Mouse (Mus musculus) sigmoid colon, adult 10 weeks (tissue): ENCODE data around the gene Drap1. TPM values are rescaled to one million over a fixed set of nuclear protein-coding genes. Genes with fewer than 3 reads are reported as not detected.

Experiments used
- polyA plus RNA-seq: library from polyadenylated mRNA; stranded (reverse); fragments of 350-450 nt; fragmentation: Illumina TruSeq; extraction: RNeasy Lipid Tissue Mini Kit (QIAGEN cat#74804); gene quantifications from one replicate; pipeline ENCODE4 v1.2.3, GENCODE M21; 2014; ENCODE audit warnings: low read depth, low replicate concordance

Gene Drap1
- polyA plus RNA-seq = 3.4 TPM

DNA sequence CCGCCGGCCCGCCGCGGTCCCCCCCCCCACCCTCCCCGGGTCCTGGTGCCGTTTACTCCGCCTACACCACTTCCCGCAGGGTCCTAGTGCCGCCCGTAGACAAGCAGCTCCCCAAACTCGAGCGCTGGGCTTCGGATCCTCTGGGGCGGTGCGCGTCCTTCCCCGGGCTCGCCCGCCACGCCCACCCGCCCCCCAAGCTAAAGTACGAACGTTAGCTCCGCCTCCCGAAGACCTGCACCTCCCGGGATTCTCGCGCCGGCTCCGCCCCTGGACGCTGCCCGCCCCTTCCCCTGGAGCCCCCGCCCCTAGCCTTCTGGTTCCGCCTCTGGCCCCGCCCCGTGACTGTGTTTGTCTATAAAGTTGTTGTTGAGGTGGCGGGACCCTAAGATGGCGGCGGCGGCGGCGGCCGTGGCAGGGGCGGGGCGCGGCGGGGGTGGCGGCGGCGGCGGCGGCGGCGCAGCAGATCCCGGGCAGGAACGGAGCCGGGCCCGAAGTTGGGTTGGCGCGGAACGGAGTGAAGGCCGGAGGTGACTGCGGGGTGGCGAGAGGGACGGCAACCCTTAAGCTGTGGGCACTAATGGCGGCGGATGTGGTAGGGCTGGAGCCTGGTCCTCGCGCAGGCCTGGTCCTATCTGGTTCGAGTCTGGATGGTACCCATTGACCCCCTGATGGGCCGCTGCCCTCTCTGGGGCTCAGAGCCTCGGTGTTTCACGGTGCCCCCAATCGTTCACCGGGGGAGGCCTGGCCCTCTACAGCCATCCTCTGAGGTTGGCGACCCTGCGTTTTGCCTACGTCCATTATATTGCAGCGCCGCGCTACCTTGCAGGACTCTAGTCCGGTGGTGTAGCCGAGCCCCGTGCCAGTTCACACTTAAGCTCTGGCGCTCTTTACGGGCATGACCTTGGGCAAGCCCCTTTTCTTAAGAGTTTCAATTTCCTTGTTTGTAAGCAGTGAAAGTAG, at the start of gene Drap1, which contains the start of gene AI837181:
Drap1 (minus strand) TSS at position 198 of the 960 bp plus-strand sequence.
AI837181 (plus strand) TSS at position 363 of the 960 bp plus-strand sequence.

DNA sequence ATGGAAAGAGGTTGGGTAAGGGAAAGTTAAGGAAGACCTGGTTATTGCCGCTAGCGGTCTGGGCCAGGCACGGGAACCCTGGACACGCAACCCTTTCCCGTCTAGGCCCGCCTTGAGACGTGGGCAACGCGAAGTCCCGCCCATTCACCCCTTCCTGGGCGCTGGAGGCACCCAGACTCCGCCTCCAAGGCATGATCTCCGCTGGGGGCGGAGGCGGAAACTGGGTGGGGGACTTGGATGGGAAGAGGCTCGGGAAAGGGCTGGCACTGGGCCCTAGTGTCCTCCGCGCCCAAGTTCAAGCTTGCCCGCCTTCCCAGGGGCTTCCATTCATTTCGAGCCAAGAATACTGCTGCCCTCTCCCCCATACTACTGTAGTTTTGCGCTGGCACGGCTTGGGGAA, 48.9 kb upstream of the Drap1 start, which contains the start of gene Efemp2:
Efemp2 (plus strand) TSS at position 235 of the 400 bp plus-strand sequence.

DNA sequence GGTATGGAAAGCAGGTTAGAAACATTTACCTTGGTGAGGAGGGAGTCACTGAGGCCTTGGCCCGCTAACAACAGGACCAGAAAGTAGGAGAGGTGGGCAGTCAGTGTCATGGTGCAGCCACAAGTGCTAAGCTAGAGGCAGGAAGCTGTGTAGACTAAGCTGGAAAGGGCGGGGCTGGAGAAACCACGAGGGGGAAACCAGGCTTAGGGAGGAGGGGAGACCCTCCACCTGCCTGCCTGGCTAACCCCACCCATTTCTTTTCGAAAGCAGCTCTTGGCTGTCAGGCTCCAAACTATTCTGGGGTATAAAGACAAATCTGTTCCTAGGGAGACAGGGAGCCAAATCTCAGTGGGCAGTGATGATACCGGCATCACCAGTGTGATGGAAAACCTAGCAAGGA, 43.6 kb upstream of the Drap1 start, which contains the start of gene Ctsw:
Ctsw (minus strand) TSS at position 134 of the 400 bp plus-strand sequence.

DNA sequence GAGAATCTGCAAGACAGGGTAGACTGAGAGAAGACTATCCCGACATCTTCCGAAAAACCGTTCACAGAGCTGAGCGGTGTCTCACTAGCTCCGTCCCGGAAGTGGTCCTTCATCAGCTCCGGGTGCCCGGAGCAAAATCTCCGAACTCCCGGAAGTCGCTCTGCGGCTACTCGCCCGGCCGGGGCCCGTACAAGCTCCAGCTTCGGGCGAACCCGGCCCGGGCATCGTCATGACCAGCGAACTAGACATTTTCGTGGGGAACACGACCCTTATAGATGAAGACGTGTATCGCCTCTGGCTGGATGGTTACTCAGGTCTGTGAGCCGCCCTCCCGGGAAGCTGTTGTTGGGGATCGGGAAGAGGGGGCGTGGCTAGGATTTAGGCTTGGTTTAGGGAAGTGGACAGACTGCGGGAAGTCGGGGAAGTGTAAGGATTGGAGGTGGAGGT, 35.7 kb upstream of the Drap1 start, which contains the start of gene Fibp:
Fibp (plus strand) TSS at position 151 of the 447 bp plus-strand sequence.

DNA sequence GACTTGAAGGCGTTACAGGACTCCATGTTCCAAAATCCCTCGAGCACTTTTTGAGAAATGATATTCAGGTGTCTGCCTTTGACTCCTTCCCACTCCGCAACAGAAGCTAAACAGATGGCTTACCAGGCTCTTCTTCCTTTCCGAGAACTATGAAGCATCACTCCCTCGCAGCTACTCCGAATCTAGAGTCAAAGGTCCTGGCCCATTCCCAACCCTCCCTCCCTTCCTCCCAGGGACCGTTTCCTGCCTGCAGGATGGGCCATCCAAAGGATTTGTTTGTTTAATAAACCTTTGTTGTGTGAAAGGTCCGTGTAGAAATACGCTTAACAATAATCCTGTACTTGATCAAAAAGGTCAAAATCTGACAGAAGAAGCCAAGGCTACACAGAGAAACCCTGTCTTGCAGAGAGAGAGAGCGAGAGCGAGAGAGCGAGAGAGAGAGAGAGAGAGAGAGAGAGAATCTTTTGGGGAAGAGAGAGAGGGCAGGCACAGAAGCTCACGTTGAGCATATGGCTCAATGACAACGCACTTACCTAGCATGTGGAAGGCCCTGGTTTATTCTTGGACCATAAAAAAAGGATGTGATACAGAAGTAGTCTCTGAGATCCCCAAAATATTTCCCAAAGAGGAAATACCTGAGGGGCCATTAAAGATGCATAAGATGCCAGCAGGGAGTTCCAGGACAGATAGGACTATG, 33.1 kb upstream of the Drap1 start, which contains the start of gene Ccdc85b:
Ccdc85b (minus strand) TSS at position 149 of the 697 bp plus-strand sequence.

DNA sequence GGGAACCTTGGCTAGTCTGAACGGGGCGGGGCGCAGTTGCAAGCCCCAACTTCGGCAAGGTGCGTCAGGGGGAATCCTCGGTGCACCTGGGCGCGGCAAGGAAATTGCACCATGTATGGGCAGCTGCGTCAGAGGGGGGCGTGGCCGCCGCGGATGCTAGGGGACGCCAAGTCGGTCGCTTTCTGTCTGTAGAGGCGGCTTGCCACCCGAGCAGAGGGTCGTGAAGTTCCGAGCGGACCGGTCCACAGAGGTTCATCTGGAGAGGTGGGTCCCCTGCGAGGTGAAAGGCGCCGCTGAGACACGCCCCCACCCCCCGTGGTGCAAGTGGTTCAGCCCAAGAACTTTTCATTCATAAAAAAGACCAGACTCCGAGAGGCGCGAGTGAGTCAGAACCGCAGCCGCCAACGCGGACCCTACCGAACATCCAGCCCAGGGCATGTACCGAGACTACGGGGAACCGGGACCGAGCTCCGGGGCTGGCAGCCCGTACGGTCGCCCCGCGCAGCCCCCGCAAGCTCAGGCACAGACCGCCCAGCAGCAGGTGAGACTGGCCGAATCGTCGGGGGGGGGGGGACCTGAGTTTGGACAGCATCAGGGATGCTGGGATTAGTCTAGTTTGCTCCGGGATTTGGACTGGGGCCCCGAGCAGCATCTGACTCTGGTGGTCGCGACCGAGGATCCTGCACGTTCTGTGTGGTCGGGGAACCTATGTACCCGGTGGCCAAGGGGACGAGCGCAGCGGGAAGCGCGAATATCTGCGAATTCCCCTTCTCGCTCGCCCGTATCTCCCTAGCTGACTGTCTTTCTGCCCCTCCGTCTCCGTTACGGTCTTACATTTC, 23.0 kb upstream of the Drap1 start, which contains the start of gene Fosl1:
Fosl1 (plus strand) TSS at position 33 of the 839 bp plus-strand sequence.

DNA sequence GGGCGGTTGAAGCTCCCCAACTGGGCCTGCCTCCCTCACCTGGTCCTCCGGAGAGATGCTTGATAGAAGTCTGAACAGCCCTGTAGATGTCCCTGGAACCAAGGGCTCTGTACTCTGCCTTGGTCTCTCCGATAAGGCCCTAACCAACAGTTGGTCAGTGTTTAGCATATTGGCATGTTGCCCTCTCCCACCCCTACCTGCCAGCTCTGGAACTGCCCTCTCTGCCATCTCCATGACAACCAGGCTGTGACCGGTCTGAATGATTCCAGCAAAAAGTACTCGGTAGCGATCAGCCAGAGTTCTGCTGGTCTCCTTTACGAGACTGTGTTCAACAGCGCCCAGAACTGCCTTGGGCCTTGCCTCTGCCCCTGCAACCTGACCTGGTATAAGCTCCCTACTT, 22.5 kb downstream of the Drap1 start, which contains the start of gene Tsga10ip:
Tsga10ip (minus strand) TSS at position 234 of the 400 bp plus-strand sequence.

DNA sequence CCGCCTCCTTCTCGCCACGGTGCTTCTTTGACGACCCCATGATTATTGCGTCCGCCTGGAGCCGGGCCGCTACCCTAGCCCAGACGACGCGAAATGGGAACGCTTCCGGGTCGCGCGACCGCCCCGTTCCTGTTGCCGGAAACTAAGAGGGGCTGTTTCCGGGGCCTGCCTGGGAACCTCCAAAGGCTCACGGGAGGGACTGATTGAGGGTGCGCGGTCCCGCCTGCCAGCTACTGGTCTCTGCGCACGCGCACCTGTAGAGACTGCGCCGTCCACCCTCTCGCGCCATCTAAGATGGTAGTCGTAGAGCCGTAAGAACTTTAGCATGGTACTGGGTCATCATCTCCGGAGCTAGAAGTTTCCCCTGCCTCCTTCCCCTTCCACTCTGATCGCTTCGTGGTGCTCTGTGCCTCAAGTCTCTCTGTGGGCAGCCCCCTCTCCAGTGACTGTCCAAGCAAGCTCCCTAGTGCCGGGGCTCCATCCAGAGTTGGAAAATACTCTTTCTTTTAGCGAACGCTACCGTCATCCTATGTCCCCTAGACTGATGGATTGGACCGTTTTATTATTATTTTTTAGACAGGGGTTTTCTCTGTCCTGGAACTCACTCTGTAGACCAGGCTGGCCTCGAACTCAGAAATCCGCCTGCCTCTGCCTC, 36.1 kb downstream of the Drap1 start, which contains the start of gene Sart1:
Sart1 (minus strand) TSS at position 116 of the 655 bp plus-strand sequence.

Other genes starting within 250 kb of the Drap1 start
- gene Pacs1, start 151.9 kb downstream of the Drap1 start, polyA plus RNA-seq = 3.0 TPM
- 39.8 TPM for gene Sf3b2, start 129.5 kb downstream of the Drap1 start, polyA plus RNA-seq
- gene Gal3st3, start 126.6 kb downstream of the Drap1 start, polyA plus RNA-seq = not detected
- gene Catsper1, start 89.2 kb downstream of the Drap1 start, polyA plus RNA-seq = not detected
- gene Cst6, start 75.4 kb downstream of the Drap1 start, polyA plus RNA-seq = not detected
- 12.6 TPM for gene Eif1ad, start 58.2 kb downstream of the Drap1 start, polyA plus RNA-seq
- 4.6 TPM for gene Banf1, start 57.8 kb downstream of the Drap1 start, polyA plus RNA-seq
- 2.6 TPM for gene Sart1, start 36.3 kb downstream of the Drap1 start, polyA plus RNA-seq
- gene Tsga10ip, start 22.5 kb downstream of the Drap1 start, polyA plus RNA-seq = not detected
- gene AI837181, start 165 bp upstream of the Drap1 start, polyA plus RNA-seq = 0.38 TPM
- gene Fosl1, start 22.6 kb upstream of the Drap1 start, polyA plus RNA-seq = not detected
- 1.2 TPM for gene Ccdc85b, start 32.9 kb upstream of the Drap1 start, polyA plus RNA-seq
- gene Fibp, start 35.6 kb upstream of the Drap1 start, polyA plus RNA-seq = 5.7 TPM
- gene Ctsw, start 43.5 kb upstream of the Drap1 start, polyA plus RNA-seq = not detected
- gene Efemp2, start 49.0 kb upstream of the Drap1 start, polyA plus RNA-seq = 0.60 TPM
- 0.69 TPM for gene Mus81, start 63.4 kb upstream of the Drap1 start, polyA plus RNA-seq
- gene Cfl1, start 65.5 kb upstream of the Drap1 start, polyA plus RNA-seq = 183 TPM
- not detected for gene 1700020D05Rik, start 78.8 kb upstream of the Drap1 start, polyA plus RNA-seq
- gene Snx32, start 85.6 kb upstream of the Drap1 start, polyA plus RNA-seq = 0.25 TPM
- gene Ovol1, start 135.7 kb upstream of the Drap1 start, polyA plus RNA-seq = 5.6 TPM
- not detected for gene Ap5b1, start 143.0 kb upstream of the Drap1 start, polyA plus RNA-seq
- 1.0 TPM for gene Rnaseh2c, start 176.9 kb upstream of the Drap1 start, polyA plus RNA-seq
- 19.7 TPM for gene Kat5, start 185.3 kb upstream of the Drap1 start, polyA plus RNA-seq
- 0.66 TPM for gene Rela, start 212.5 kb upstream of the Drap1 start, polyA plus RNA-seq
- gene Sipa1, start 238.7 kb upstream of the Drap1 start, polyA plus RNA-seq = 1.5 TPM